ENCODE assay signal across 8 mouse cellular contexts in genomic region chr10:88327160-88328055, GRCm38 (mm10). TPM values are rescaled to one million over a fixed set of nuclear protein-coding genes. Genes with fewer than 3 reads are reported as not detected.
DNase-seq lines count a peak whose midpoint lies in the region; ATAC-seq lines count a peak whose summit lies in the region.

No protein-coding gene starts in this region.

- WGBS in hindbrain, embryonic 14.5 days, result 48% methylated on average over 11 of the region's 11 CpGs

- no peak overlapping the region for H3K27ac ChIP-seq in hindbrain, embryonic 14.5 days

- peak overlapping the region; percentile 14; the same call in 1 of the 2 replicates for H3K9ac ChIP-seq in hindbrain, embryonic 14.5 days

- H3K4me3 ChIP-seq in hindbrain, embryonic 14.5 days (replicated peaks; ENCODE audit: low read length), result no peak overlapping the region

- H3K4me2 ChIP-seq in hindbrain, embryonic 14.5 days (replicated peaks), result peak overlapping the region; percentile 27

- no peaks in the 10 kb centered on the region for H3K9me3 ChIP-seq in hindbrain, embryonic 14.5 days (ENCODE audit: control insufficient read depth, low read length)

- no peaks in the 10 kb centered on the region for H3K27me3 ChIP-seq in hindbrain, embryonic 14.5 days (ENCODE audit: control insufficient read depth, insufficient read depth, low read length)

- peak; percentile 86 for ATAC-seq in hindbrain, embryonic 14.5 days (ENCODE audit: low FRiP score)

- H3K4me1 ChIP-seq in hindbrain, embryonic 14.5 days (replicated peaks; ENCODE audit: control insufficient read depth, insufficient read depth, low read length), result no peaks in the 10 kb centered on the region

- DNase-seq in R1 (ENCODE audit: low read depth, low spot score), result peak; percentile 66
- peak; percentile 58 for DNase-seq in cerebellum, adult 9-11 months
- DNase-seq in frontal cortex, postnatal 10 days (ENCODE audit: low spot score in 2 of 2), result peak; percentile 38 to 75
- DNase-seq in hindbrain, embryonic 14.5 days (ENCODE audit: low spot score), result peak; percentile 91
- peak; percentile 84 to 88 for DNase-seq in layer of hippocampus, postnatal 14 days (ENCODE audit: low spot score in 2 of 2)
- DNase-seq in lung, postnatal 10 days, result peak; percentile 87
- peak; percentile 95 for DNase-seq in retina, embryonic 14.5 days (ENCODE audit: low spot score)
- peak; percentile 71 for DNase-seq in urinary bladder, postnatal 25 days (ENCODE audit: low spot score)

- no peaks in the 10 kb centered on the region for H3K36me3 ChIP-seq in hindbrain, embryonic 14.5 days (replicated peaks; ENCODE audit: control insufficient read depth, insufficient read depth)

RNA-seq across cellular contexts. Expression of gene Dram1, which starts 51.5 kb away (rescaled TPM):
- 0.44 and 0.82 TPM in 2 replicates for polyA plus RNA-seq in hindbrain, embryonic 14.5 days (2014; fragmentation: Nextera tagmentation; extraction: Ambion mirVana)
- 1 to 10 TPM; 1.5 to 1.6 TPM for total RNA-seq in layer of hippocampus, postnatal 14 days (2021)

RNA-seq across cellular contexts. Expression of gene Gnptab, which starts 51.5 kb away (rescaled TPM):
- 23.8 TPM in 2 replicates for polyA plus RNA-seq in hindbrain, embryonic 14.5 days (2014; fragmentation: Nextera tagmentation; extraction: Ambion mirVana)
- total RNA-seq in layer of hippocampus, postnatal 14 days (2021), result 10 to 100 TPM; 83.8 to 96.8 TPM
